Mouse (Mus musculus) lung, embryonic 14.5 days (tissue): ENCODE measurements around the gene Unc5c. TPM values are rescaled to one million over a fixed set of nuclear protein-coding genes. Genes with fewer than 3 reads are reported as not detected.

ENCODE experiments used
- ATAC-seq: fragments of 200-750 bp; cut with Nextera tagmentation; 2 replicates; pipeline ENCODE4 v1.8.0; 2017; ENCODE audit warnings: mild to moderate bottlenecking, moderate TSS enrichment, moderate library complexity; ENCODE audit not compliant: insufficient read depth
- DNase-seq: peaks from one replicate; pipeline ENCODE4 v3.0.0-alpha.2; 2015
- H3K27ac ChIP-seq: fragments of 300-500 bp; sonication (generic); 2 replicates; pipeline ENCODE4 v1.5.1; 2014; ENCODE audit warnings: low read depth, mild to moderate bottlenecking, moderate library complexity
- H3K27me3 ChIP-seq: fragments of 300-500 bp; sonication (generic); 2 replicates; pipeline ENCODE4 v1.6.1; 2014; ENCODE audit warnings: low read length, control low read depth; ENCODE audit not compliant: insufficient read depth
- H3K36me3 ChIP-seq: fragments of 300-500 bp; sonication (generic); 2 replicates; pipeline ENCODE4 v1.6.1; 2014; ENCODE audit warnings: control low read depth; ENCODE audit not compliant: insufficient read depth
- H3K4me1 ChIP-seq: fragments of 300-500 bp; sonication (generic); 2 replicates; pipeline ENCODE4 v1.6.1; 2014; ENCODE audit warnings: antibody characterized with exemption, control low read depth; ENCODE audit not compliant: insufficient read depth
- H3K4me2 ChIP-seq: fragments of 300-500 bp; sonication (generic); 2 replicates; pipeline ENCODE4 v1.6.1; 2014; ENCODE audit warnings: mild to moderate bottlenecking
- H3K4me3 ChIP-seq: fragments of 300-500 bp; sonication (generic); 2 replicates; pipeline ENCODE4 v1.5.1; 2014; ENCODE audit warnings: low read depth, low read length
- H3K9ac ChIP-seq: fragments of 300-500 bp; sonication (generic); 2 replicates; pipeline ENCODE4 v1.6.1; 2014
- H3K9me3 ChIP-seq: fragments of 300-500 bp; sonication (generic); 2 replicates; pipeline ENCODE4 v1.6.1; 2016; ENCODE audit warnings: low read depth, low read length, control low read depth
- CTCF ChIP-seq: IDR thresholded peaks from 2 replicates; pipeline ENCODE4 v1.5.1; 2016; ENCODE audit warnings: antibody characterized with exemption, low read depth
- WGBS: fragments of 180-500 bp; shearing (Covaris S2); extraction: QIAGEN DNeasy Blood & Tissue Kit; methylation state at CpG from one replicate; pipeline ENCODE4 v1.1.7; 2014; 5-methylcytosine and 5-hydroxymethylcytosine counted together
- polyA plus RNA-seq: library from polyadenylated mRNA; unstranded; fragments of >200 nt; fragmentation: Nextera tagmentation; extraction: Ambion mirVana; gene quantifications from 2 replicates; pipeline ENCODE4 v1.2.1, GENCODE M21; 2014

The Unc5c gene
- 30.9 and 32.3 TPM in 2 replicates for polyA plus RNA-seq

GRCm38 (mm10) chr3:141465104-141465705, at the start of gene Unc5c:
TSS of gene Unc5c (plus strand) at chr3:141465216.
- DNase-seq (peak; percentile 92), ATAC-seq (peak; percentile 95)
- no peaks in the 10 kb centered on the region for H3K9me3 ChIP-seq
- H3K27me3 ChIP-seq: peaks cover 16% of the 10 kb centered on the region
- H3K4me1 ChIP-seq: no peaks in the 10 kb centered on the region
- peak; percentile 45 for TF ChIP-seq CTCF
- H3K36me3 ChIP-seq: 0 out of 2 replicates have a peak, but pooled peaks cover 1% of the 10 kb centered on the region
- H3K27ac ChIP-seq: peak within 1 kb of the TSS; percentile 94
- peak within 1 kb of the TSS; percentile 79 for H3K9ac ChIP-seq
- H3K4me2 ChIP-seq: peak within 1 kb of the TSS; percentile 81
- under 1% methylated on average over 60 of the region's 61 CpGs for WGBS
- H3K4me3 ChIP-seq: peak within 1 kb of the TSS; percentile 77

GRCm38 (mm10) chr3:141457475-141457874, 7.5 kb upstream of the Unc5c start:
- 89% methylated on average over 2 of the region's 2 CpGs for WGBS
- no peak for DNase-seq

GRCm38 (mm10) chr3:141462482-141462881, 2.5 kb upstream of the Unc5c start:
- Histone ChIP-seq H3K27ac (no peak overlapping the region), H3K9ac (no peak overlapping the region), H3K4me3 (no peak overlapping the region), H3K4me1 (no peaks in the 10 kb centered on the region), H3K4me2 (no peak overlapping the region), H3K9me3 (no peaks in the 10 kb centered on the region), H3K27me3 (peaks cover 16% of the 10 kb centered on the region), H3K36me3 (no peaks in the 10 kb centered on the region)
- ATAC-seq: no peak
- TF ChIP-seq CTCF: no peak
- no peak for DNase-seq
- 67% methylated on average over 7 of the region's 7 CpGs for WGBS

More at GRCm38 (mm10) chr3:141457475-141457874, 7.5 kb upstream of the Unc5c start:
- Histone ChIP-seq H3K4me1 (no peaks in the 10 kb centered on the region), H3K9ac (no peak overlapping the region), H3K4me2 (no peak overlapping the region), H3K9me3 (no peaks in the 10 kb centered on the region), H3K27ac (no peak overlapping the region), H3K4me3 (no peak overlapping the region), H3K27me3 (no peaks in the 10 kb centered on the region), H3K36me3 (no peaks in the 10 kb centered on the region)
- TF ChIP-seq CTCF: peak; percentile 38
- no peak for ATAC-seq

GRCm38 (mm10) chr3:141464691-141465103, 319 bp upstream of the Unc5c start:
- TF ChIP-seq CTCF: peak; percentile 23; the same call in 1 of the 2 replicates
- DNase-seq (peak; percentile 81), ATAC-seq (peak; percentile 70)
- WGBS: 0% methylated on average over 26 of the region's 26 CpGs
- H3K4me1 ChIP-seq: no peaks in the 10 kb centered on the region
- H3K4me3 ChIP-seq: peak overlapping the region; percentile 77
- H3K27ac ChIP-seq: peak overlapping the region; percentile 94
- H3K9me3 ChIP-seq: no peaks in the 10 kb centered on the region
- peak overlapping the region; percentile 79 for H3K9ac ChIP-seq
- H3K4me2 ChIP-seq: peak overlapping the region; percentile 81
- peaks cover 16% of the 10 kb centered on the region for H3K27me3 ChIP-seq
- no peaks in the 10 kb centered on the region for H3K36me3 ChIP-seq

GRCm38 (mm10) chr3:141466061-141466460, 1.0 kb downstream of the Unc5c start:
- H3K27ac ChIP-seq: peak overlapping the region; percentile 94
- TF ChIP-seq CTCF: no peak
- ATAC-seq (no peak), DNase-seq (peak; percentile 68)
- H3K27me3 ChIP-seq: peaks cover 16% of the 10 kb centered on the region
- H3K4me3 ChIP-seq: peak overlapping the region; percentile 77
- H3K9ac ChIP-seq: peak overlapping the region; percentile 79
- WGBS: 1% methylated on average over 20 of the region's 20 CpGs
- 0 out of 2 replicates have a peak, but pooled peaks cover 3% of the 10 kb centered on the region for H3K4me1 ChIP-seq
- H3K36me3 ChIP-seq: 0 out of 2 replicates have a peak, but pooled peaks cover 5% of the 10 kb centered on the region
- no peaks in the 10 kb centered on the region for H3K9me3 ChIP-seq
- peak overlapping the region; percentile 81 for H3K4me2 ChIP-seq

- whole genome bisulfite sequencing: 11% methylated on average over 3 of the region's 3 CpGs
- DNase-seq (peak; percentile 55), ATAC-seq (no peak)
- Histone ChIP-seq H3K9ac (peak overlapping the region; percentile 79), H3K4me1 (0 out of 2 replicates have a peak, but pooled peaks cover 3% of the 10 kb centered on the region), H3K36me3 (0 out of 2 replicates have a peak, but pooled peaks cover 5% of the 10 kb centered on the region), H3K9me3 (no peaks in the 10 kb centered on the region), H3K27me3 (peaks cover 16% of the 10 kb centered on the region), H3K27ac (peak overlapping the region; percentile 94), H3K4me2 (peak overlapping the region; percentile 81), H3K4me3 (peak overlapping the region; percentile 77)
- no peak for TF ChIP-seq CTCF
These were observed 1.8 kb downstream of the Unc5c start for GRCm38 (mm10) chr3:141466727-141467335.

- H3K36me3 ChIP-seq: 0 out of 2 replicates have a peak, but pooled peaks cover 5% of the 10 kb centered on the region
- ATAC-seq (no peak), DNase-seq (peak; percentile 69)
- peak; percentile 55 for TF ChIP-seq CTCF
- H3K4me3 ChIP-seq: peak overlapping the region; percentile 77
- no peak overlapping the region for H3K9ac ChIP-seq
- H3K4me2 ChIP-seq: peak overlapping the region; percentile 81
- WGBS: 43% methylated on average over 2 of the region's 2 CpGs
- peak overlapping the region; percentile 19; the same call in 1 of the 2 replicates for H3K27ac ChIP-seq
- peaks cover 5% of the 10 kb centered on the region; the same call in 1 of the 2 replicates for H3K4me1 ChIP-seq
- no peaks in the 10 kb centered on the region for H3K9me3 ChIP-seq
- peaks cover 5% of the 10 kb centered on the region; the same call in 1 of the 2 replicates for H3K27me3 ChIP-seq
These were observed 4.3 kb downstream of the Unc5c start for GRCm38 (mm10) chr3:141469338-141469737.
